Mouse (Mus musculus) frontal cortex, adult (tissue): ENCODE data around the gene Axl.
"Not testable (repeated sequence)": the region's sequence is repeated elsewhere in the genome, so short reads cannot be mapped to it uniquely, and the experiment has no call there.

Experiments
- ATAC-seq: cut with Nextera tagmentation; 2 replicates; pipeline ENCODE4 v1.9.2; 2017; ENCODE audit warnings: mild to moderate bottlenecking, moderate library complexity, mixed read lengths; ENCODE audit not compliant: low TSS enrichment

Gene Axl

DNA sequence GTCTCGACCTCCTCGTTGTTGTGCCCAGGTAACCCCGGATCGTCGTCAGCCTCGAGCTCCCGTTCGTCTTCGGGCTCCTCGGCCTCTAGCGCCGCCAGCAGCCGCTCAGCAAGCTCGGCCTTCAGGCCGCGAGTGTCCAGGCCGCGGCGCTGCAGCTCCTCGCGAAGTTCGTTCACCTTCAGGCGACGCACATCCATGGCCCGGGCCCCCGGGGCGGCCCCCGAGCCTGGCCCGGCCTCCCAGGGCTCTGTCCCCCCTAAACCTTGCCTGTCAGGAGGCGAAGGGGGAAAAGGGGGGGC is 34.1 kb downstream of the Axl start:
- no peak; the same call in 1 of the 2 replicates for ATAC-seq

DNA sequence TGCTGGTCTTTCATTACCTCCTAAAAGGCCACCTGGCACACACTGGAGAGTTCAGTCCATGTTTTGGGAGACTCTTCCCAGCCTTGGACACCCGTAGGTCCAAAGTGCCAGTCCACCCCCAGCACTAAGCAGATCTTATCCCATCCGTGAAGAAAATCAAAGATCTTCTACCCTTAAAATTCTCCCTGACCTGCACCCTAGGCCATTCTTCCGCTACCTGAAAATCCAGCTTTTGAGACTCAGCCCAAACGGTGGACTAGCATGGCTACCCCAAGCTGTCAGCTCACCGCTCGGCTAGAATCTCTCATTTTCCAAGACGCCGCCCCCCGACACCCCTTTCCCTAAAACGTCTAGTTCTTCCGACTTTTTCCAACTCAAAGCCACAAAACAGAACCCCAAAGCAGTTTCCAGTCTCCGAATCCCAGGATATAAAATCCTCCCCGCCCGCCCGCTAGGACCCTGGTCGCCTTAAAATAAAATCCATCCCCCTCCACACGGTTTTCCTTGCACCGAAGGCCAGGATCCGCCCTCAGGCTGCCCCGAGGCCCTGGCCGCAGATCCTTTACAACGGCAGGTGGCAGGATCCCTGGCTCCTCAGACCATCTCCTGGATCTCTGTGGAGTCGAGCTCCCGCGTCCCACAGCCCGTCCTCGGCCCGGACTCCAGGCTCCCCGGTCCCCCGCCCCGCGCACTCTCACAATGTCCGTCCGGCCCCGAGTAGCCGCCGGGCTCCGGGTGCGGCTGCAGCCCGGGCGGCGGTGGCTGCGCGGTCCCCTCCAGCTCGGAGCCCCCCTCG is 34.7 kb downstream of the Axl start:
- ATAC-seq: peak; percentile 1; the same call in 1 of the 2 replicates

- no peak for ATAC-seq
These were observed 35.4 kb downstream of the Axl start for GRCm38 (mm10) chr7:25753076-25753475.

DNA sequence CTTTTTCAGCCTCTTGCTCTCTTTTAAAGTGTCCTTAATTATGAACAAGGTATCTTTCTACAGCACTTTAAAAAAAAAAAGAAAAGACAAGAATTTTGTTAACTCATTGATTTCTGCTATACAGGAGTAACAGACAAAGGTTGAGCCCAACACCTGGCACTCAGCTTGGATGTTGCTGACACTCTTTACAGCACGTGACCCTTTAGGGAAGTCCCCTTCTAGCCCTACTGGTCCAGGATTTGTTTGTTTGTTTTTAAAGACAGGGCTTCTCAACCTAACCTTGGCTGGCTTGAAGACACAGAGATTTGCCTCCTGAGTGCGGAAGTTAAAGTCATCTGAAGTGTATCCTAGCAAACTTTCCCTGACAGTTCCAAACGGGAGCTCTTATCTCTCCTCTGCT is 41.7 kb downstream of the Axl start:
- no peak for ATAC-seq

GRCm38 (mm10) chr7:25738277-25738676 is 50.2 kb downstream of the Axl start:
- ATAC-seq: no peak

DNA sequence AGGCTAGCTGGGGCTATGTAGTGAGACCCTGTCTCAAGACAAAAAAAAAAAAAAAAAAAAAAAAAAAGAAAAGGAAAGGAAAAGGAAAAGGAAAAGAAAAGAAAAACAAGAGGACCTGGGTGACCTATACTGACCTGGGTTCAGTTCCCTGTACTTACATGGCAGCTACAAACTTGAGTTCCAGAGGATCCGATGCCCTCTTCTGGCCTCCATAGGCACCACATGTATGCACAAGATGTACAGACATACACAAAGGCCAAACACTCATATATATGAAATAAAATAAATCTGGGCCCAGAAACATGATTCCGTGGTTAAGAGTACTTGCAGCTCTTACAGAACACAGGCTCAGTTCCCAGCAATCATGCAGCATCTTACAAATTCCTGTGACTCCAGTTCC is 51.6 kb downstream of the Axl start:
- ATAC-seq: no peak

DNA sequence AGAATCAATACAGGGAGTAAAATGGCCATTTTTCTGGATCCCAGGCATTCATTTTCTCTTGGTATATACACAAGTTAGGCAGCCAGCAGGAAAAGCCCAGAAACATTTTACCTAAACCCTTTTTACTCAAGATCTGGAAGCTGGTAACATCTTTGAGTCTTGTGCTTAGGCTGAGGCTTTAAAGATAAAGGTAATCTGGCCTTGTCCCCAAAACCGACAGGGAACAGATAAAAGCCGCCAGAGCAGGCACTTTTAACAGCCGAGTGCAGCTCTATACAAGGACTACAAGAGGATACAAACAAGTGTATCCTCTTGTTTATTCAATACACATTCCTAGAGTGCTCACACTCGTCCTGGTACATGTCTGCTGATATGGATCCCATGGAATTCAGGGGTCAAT is 53.5 kb downstream of the Axl start:
- ATAC-seq: no peak

DNA sequence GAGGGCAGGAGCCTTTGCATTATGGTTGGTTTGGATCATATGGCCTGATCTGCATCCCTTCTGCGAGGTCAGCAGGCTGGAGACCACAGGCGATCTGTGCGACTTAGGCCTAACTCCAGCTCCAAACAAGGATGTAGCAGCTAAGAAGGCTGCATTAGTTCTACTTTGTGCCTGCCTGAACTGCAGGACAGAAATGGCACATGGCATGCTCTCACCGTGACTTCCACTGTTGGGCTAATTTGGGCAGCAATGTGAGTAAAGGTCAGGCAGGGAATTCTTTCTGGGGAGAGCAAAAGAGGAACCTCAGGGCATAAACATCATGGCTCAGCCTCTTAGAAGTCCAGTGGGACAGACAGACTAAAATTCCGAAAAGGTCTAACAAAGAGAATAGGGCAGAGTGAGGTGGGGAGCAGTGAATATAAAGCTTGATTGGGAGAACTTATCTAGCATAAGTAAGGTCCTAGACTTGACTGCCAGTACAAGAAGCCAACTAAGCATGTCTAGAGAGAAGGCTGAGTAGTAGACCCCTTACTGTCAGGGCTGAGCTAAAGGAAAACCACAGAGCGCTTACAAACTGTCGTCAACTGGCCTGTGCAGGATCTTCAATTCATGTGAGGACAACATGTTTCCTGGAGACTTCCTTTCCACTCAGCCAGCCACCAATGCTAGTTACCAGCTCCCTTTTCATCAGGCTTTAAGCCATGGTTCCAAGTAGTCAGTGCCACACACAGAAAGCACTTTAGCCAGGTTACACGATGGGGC is 57.0 kb downstream of the Axl start:
- no peak for ATAC-seq

DNA sequence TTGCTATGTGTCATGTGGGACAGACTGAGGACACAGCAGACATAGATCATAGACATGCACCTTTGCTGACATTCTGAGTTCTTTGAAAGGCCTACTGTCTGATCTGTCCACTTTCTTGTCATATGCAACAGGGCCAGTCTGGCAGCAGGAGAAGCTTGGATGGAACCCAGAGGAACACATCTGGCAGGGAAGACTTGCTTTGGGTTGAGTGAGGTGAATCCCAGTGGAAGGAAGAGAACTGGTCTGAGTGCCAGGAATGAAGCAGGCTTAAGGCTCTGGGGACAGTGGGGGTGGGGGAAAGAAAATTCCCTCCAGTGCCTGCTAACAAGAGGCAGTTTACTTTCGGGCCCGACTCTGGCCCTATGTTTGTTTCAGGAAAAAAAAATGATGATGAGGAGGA is 58.6 kb downstream of the Axl start:
- ATAC-seq: no peak

GRCm38 (mm10) chr7:25729396-25729795 is 59.1 kb downstream of the Axl start:
- ATAC-seq: no peak

- ATAC-seq: no peak
These were observed 60.7 kb downstream of the Axl start for GRCm38 (mm10) chr7:25727800-25728199.

- ATAC-seq: no peak; the same call in 1 of the 2 replicates
These were observed 62.6 kb downstream of the Axl start for GRCm38 (mm10) chr7:25725886-25726285.

- not testable (repeated sequence) for ATAC-seq
These were observed 66.7 kb downstream of the Axl start for GRCm38 (mm10) chr7:25721776-25722175.

- no peak for ATAC-seq
These were observed 67.7 kb downstream of the Axl start for GRCm38 (mm10) chr7:25720760-25721159.

GRCm38 (mm10) chr7:25719761-25720610 is 68.5 kb downstream of the Axl start:
- ATAC-seq: no peak; the same call in 1 of the 2 replicates

GRCm38 (mm10) chr7:25718788-25719417 is 69.6 kb downstream of the Axl start, which contains the start of gene Ccdc97:
TSS of gene Ccdc97 (minus strand) at chr7:25719088.
- peak; percentile 90 for ATAC-seq

GRCm38 (mm10) chr7:25717478-25717877 is 71.0 kb downstream of the Axl start:
- ATAC-seq: no peak

GRCm38 (mm10) chr7:25715731-25716271 is 72.7 kb downstream of the Axl start:
- ATAC-seq: no peak

- no peak for ATAC-seq
These were observed 73.9 kb downstream of the Axl start for GRCm38 (mm10) chr7:25714581-25714980.

DNA sequence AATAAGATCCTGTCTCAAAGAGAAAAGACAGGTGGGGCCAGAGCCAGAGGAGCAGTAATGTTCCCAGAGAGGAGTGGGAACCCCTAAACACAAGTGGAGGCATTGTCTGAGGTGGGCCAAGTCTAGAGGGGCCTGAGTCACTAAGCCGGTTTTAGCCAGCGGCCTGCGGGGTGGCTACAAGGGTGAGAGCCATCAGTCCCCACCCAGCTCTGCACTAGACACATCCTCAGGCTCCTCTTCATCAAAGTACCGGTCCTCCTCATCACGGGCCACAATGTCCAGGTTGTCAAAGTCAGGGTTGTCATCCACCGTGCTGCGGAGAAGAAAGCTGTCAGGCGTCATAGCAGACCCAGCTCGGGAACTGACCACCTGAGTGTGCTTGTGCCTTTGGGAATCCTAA is 75.7 kb downstream of the Axl start:
- ATAC-seq: no peak

DNA sequence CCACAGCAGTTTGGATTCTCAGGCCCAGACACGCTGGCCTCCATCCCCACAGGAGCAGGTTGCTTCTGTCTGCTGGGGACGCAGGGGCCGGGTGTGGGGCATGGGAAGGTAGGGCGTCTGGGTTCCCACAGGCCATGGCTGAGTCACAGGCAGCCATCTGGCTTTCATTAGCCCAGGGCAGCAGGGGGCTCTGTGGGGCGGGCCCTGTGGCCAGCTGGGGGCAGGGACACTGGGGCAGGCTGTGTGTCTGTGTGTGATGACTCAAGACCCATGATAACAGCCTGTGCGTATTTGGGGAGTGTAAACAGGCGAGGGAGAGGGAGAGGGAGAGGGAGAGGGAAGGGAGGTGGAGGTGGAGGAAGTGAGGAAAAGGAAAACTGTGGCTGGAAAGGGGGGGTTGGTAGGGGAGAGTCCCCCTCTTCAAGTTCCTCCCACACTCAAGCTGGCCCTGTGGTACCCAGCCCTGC is 76.7 kb downstream of the Axl start:
- peak; percentile 53 for ATAC-seq
